Mouse (Mus musculus): ENCODE measurements at regions not wholly inside any gene's neighbourhood (a gene's known extent, or its start where the extent isn't known, plus 50 kb on each side); places are given as distances from the start of the nearest gene placed in this dataset.
"Not testable (repeated sequence)": the region's sequence is repeated elsewhere in the genome, so short reads cannot be mapped to it uniquely, and the experiment has no call there.

DNA sequence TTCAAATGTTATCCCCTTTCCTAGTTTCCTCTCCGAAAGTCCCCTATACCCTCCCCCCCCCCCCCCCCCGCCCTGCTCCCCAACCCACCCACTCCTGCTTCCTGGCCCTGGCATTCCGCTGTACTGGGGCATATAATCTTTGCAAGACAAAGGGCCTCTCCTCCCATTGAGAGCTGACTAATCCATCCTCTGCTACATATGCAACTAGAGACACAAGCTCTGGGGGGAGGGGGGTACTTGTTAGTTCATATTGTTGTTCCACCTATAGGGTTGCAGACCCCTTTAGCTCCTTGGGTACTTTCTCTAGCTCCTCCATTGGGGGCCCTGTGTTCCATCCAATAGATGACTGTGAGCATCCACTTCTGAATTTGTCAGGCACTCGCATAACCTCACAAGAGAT, 63.9 kb upstream of the Tnfrsf8 start:
- not testable (repeated sequence) for H3K4me3 ChIP-seq; H3K4me1 ChIP-seq (replicated peaks); H3K27ac ChIP-seq (replicated peaks); H3K9ac ChIP-seq; H3K36me3 ChIP-seq; H3K4me2 ChIP-seq; H3K27me3 ChIP-seq; H3K9me3 ChIP-seq; ATAC-seq (ENCODE audit: low FRiP score, low read depth)
- WGBS: 85% methylated on average over 2 of the region's 4 CpGs

DNA sequence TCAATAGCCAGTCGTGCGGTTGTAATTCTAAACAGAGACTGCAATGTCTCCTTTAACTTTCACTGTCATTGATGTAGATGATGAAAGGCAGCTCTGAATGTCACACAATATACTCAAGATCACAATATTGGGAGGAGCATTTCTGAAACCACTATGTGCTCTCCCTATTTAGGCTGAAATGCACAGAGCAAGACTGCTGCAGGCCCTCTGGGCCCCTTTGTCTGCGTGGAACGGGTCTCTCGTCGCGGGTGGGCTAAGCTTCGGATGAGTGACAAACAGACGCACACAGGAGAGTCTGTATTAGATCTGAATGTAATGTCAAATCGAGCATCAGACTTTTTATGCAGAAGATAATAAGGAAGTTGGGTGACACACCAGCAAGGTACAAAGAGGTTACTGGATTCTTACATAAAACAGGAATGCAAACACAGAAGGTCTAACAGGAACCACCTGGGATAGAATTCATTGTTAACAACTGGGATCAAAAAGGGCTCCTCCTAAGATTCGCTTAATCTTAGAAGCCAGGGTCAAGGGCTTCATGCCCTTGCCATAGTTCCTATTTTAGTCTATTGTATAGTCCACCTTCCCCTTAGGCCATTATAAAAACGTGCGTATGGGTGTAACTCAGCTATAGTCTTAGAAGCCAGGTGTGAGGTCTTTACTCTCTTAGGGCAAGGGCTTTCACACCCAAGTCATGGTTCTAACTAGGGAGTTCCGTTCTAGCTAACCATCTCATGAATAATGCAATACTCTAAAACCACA, 62.5 kb upstream of the Tnfrsf8 start:
- not testable (repeated sequence) for H3K36me3 ChIP-seq; H3K27ac ChIP-seq (replicated peaks); H3K9me3 ChIP-seq; H3K4me3 ChIP-seq; ATAC-seq (ENCODE audit: low FRiP score, low read depth); H3K9ac ChIP-seq; H3K4me1 ChIP-seq (replicated peaks); H3K4me2 ChIP-seq; H3K27me3 ChIP-seq
- WGBS: 88% methylated on average over 14 of the region's 14 CpGs

DNA sequence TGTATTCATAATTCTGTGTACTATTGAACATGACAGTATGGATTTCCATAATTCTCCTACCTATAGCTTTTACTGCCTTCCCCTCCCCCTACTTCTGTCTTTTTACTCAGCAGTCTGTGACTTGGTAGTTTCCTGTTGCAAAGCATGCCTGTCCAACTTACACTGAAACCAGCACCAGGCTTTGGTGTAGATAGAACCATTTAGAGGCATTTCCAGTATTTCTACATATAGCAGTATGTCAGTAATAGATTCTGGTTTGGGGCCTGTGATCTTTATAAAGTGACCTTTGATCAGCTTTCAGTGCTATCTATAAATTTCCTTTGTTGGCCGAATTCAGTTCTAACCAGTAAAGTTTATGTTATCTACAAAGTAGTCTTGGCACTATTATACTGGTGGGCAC, 54.8 kb upstream of the Tnfrsf8 start:
- no peak overlapping the region for H3K4me2 ChIP-seq
- H3K27ac ChIP-seq (replicated peaks): no peak overlapping the region
- no peaks in the 10 kb centered on the region for H3K4me1 ChIP-seq (replicated peaks)
- no peaks in the 10 kb centered on the region for H3K36me3 ChIP-seq
- no peak overlapping the region for H3K4me3 ChIP-seq
- WGBS: 93% methylated on average over 1 of the region's 1 CpGs
- ATAC-seq (ENCODE audit: low FRiP score, low read depth): no peak
- H3K27me3 ChIP-seq: no peaks in the 10 kb centered on the region
- H3K9me3 ChIP-seq: peaks cover 6% of the 10 kb centered on the region; the same call in 1 of the 2 replicates
- H3K9ac ChIP-seq: no peak overlapping the region

DNA sequence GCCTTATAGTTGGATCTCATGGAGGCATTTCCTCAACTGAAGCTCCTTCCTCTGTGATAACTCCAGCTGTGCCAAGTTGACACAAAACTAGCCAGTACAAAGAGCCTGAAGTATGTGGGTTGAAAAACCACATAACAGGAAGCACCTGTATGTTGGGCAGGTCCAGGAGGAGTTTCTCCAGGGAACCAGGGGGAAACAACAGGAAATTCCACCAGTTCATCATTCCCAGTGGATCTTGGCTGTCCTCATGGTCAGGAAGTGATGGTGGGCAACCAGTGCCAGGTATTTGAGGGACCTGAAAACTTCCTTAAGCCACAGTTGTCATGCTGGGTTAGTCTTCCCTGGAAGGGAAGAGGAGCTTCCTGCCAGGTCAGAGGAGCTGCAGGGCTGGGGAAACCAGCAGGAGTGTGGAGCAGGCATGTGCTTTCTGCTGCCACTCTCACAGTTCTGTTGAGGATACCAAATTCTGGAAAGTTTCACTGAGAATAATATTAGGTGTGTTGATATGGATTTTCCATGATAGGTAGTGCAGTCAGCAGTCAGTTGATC, 52.4 kb upstream of the Tnfrsf8 start:
- Histone ChIP-seq H3K4me2 (no peak overlapping the region), H3K27me3 (no peaks in the 10 kb centered on the region), H3K4me3 (no peak overlapping the region), H3K9ac (no peak overlapping the region), H3K4me1 (replicated peaks) (no peaks in the 10 kb centered on the region), H3K27ac (replicated peaks) (no peak overlapping the region), H3K9me3 (no peaks in the 10 kb centered on the region), H3K36me3 (no peaks in the 10 kb centered on the region)
- ATAC-seq (ENCODE audit: low FRiP score, low read depth): no peak

DNA sequence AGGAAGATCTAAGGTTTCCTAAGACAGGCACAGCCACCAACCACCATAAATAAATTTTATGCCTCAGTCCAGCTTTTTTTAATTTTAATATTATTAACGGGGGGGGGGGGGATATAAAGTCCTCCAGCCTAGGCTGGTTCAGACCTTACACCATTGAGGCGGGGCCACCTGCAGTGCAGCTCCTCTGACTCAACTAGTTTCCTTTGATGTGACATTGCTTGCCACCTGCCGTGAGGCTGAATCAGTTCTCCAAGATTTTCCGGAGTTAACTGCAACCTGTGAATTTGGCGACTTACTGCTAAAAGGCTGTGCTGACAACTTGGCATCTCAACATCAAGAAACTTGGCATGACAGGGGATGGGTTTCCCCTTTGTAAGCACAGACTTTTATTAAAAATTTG, 51.3 kb upstream of the Tnfrsf8 start:
- Histone ChIP-seq H3K9me3 (no peaks in the 10 kb centered on the region), H3K27me3 (no peaks in the 10 kb centered on the region), H3K9ac (no peak overlapping the region), H3K4me2 (no peak overlapping the region), H3K36me3 (no peaks in the 10 kb centered on the region), H3K4me1 (replicated peaks) (no peaks in the 10 kb centered on the region), H3K27ac (replicated peaks) (no peak overlapping the region), H3K4me3 (no peak overlapping the region)
- no peak for ATAC-seq (ENCODE audit: low FRiP score, low read depth)
- WGBS: 39% methylated on average over 5 of the region's 5 CpGs

DNA sequence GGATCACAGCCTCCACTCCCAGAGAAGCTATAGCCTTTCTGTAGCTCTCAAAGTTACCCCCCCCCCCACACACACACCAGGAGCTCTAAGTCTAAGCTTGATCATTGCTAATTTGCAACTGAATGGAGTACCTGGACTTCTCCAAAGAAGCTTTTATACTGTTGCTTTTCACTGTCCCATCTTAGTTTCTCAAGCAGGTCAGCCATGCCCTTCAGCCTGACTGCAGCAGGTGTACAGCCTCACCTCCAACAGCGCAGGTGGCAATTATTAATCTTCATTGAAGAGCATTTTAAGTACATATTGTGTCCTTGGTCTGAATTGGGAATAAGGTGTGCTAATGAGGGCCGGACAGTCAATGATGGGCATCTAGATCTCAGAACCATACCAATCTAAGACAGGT, 50.8 kb upstream of the Tnfrsf8 start:
- not testable (repeated sequence) for H3K4me1 ChIP-seq (replicated peaks); ATAC-seq (ENCODE audit: low FRiP score, low read depth); H3K36me3 ChIP-seq; H3K27me3 ChIP-seq; H3K4me3 ChIP-seq; H3K4me2 ChIP-seq; H3K9me3 ChIP-seq; H3K27ac ChIP-seq (replicated peaks); H3K9ac ChIP-seq
- whole genome bisulfite sequencing: 85% methylated on average over 2 of the region's 2 CpGs
